Mouse (Mus musculus) CH12.LX (cell line): ENCODE measurements around the gene Gsta1. TPM values are rescaled to one million over a fixed set of nuclear protein-coding genes. Genes with fewer than 3 reads are reported as not detected.

Source experiments
- DNase-seq: peaks from one replicate; pipeline ENCODE4 v3.0.0-alpha.2; 2013; ENCODE audit errors: extremely low read depth
- H3K27ac ChIP-seq: 2 replicates; pipeline ENCODE4 v1.5.1; 2012; ENCODE audit warnings: low read depth, mild to moderate bottlenecking, control low read depth, moderate library complexity; ENCODE audit not compliant: insufficient read depth
- H3K27me3 ChIP-seq: replicated peaks from 2 replicates; pipeline ENCODE3; 2012; ENCODE audit warnings: inconsistent platforms
- H3K36me3 ChIP-seq, 2 experiments: replicated peaks in 1 of 2; 2 replicates each; pipeline versions ENCODE3 to v1.6.1; 2012; ENCODE audit warnings: inconsistent platforms in 1 of 2, low read length in 1 of 2, mild to moderate bottlenecking in 1 of 2, mixed read lengths in 1 of 2, moderate library complexity in 1 of 2; ENCODE audit not compliant: control insufficient read depth in 1 of 2, insufficient read depth in 1 of 2
- H3K4me1 ChIP-seq, 2 experiments: 2 replicates each; pipeline ENCODE4 v1.6.1; 2012; ENCODE audit warnings: inconsistent platforms in 1 of 2, moderate library complexity in 1 of 2; ENCODE audit not compliant: insufficient read depth in 2 of 2, control insufficient read depth in 1 of 2
- H3K4me2 ChIP-seq: 2 replicates; pipeline ENCODE4 v1.6.1; 2012; ENCODE audit warnings: low read depth, mild to moderate bottlenecking, control low read depth; ENCODE audit not compliant: poor library complexity, insufficient read depth, severe bottlenecking
- H3K4me3 ChIP-seq, 3 experiments: fragments of 150-350 bp in 1 of 3; sonication (generic) in 1 of 3; replicated peaks in 1 of 3; 2 replicates each; pipeline versions ENCODE3 to v1.5.1; 2011 to 2012; ENCODE audit warnings: low read depth in 2 of 3, low read length in 2 of 3, mild to moderate bottlenecking in 2 of 3, moderate library complexity in 2 of 3, control low read depth in 1 of 3, improper control_type of control experiment in 1 of 3, inconsistent platforms in 1 of 3, mixed read lengths in 1 of 3; ENCODE audit not compliant: poor library complexity in 1 of 3
- H3K79me2 ChIP-seq: replicated peaks from 2 replicates; pipeline ENCODE4 v1.6.1; 2012; ENCODE audit warnings: mild to moderate bottlenecking, moderate library complexity; ENCODE audit not compliant: control insufficient read depth, poor library complexity, insufficient read depth, severe bottlenecking; ENCODE audit errors: extremely low read depth
- H3K9ac ChIP-seq: 2 replicates; pipeline ENCODE4 v1.6.1; 2012; ENCODE audit warnings: low read depth, mild to moderate bottlenecking, control low read depth, moderate library complexity; ENCODE audit not compliant: insufficient read depth
- H3K9me3 ChIP-seq: replicated peaks from 2 replicates; pipeline ENCODE3; 2012; ENCODE audit warnings: low read length, inconsistent platforms, mixed read lengths
- BHLHE40 ChIP-seq: IDR thresholded peaks from 2 replicates; pipeline ENCODE4 v1.6.1; 2011; ENCODE audit warnings: mild to moderate bottlenecking, low read depth, low read length, improper control_type of control experiment
- E2F4 ChIP-seq: IDR thresholded peaks from 2 replicates; pipeline ENCODE4 v1.6.1; 2011; ENCODE audit warnings: low read depth, low read length, improper control_type of control experiment; ENCODE audit not compliant: insufficient replicate concordance
- JUN ChIP-seq: IDR thresholded peaks from 2 replicates; pipeline ENCODE4 v1.6.1; 2011; ENCODE audit warnings: low read depth, mild to moderate bottlenecking, low read length, improper control_type of control experiment, moderate library complexity; ENCODE audit not compliant: insufficient read depth
- JUND ChIP-seq: conservative IDR thresholded peaks from 2 replicates; pipeline ENCODE4 v1.6.1; 2011; ENCODE audit warnings: low read depth, low read length, improper control_type of control experiment
- KAT2A ChIP-seq: IDR thresholded peaks from 2 replicates; pipeline ENCODE4 v1.6.1; 2012; ENCODE audit warnings: low read length, improper control_type of control experiment, inconsistent platforms; ENCODE audit not compliant: insufficient replicate concordance
- MAFK ChIP-seq: IDR thresholded peaks from 2 replicates; pipeline ENCODE4 v1.6.1; 2011; ENCODE audit warnings: low read length, improper control_type of control experiment; ENCODE audit not compliant: insufficient replicate concordance
- MAX ChIP-seq: IDR thresholded peaks from 2 replicates; pipeline ENCODE4 v1.6.1; 2011; ENCODE audit warnings: low read length, improper control_type of control experiment
- MAZ ChIP-seq: IDR thresholded peaks from 2 replicates; pipeline ENCODE4 v1.6.1; 2012; ENCODE audit warnings: low read depth, mild to moderate bottlenecking, inconsistent platforms, low read length, improper control_type of control experiment, moderate library complexity
- MEF2A ChIP-seq: IDR thresholded peaks from 2 replicates; pipeline ENCODE4 v1.6.1; 2014; ENCODE audit warnings: low read depth, mild to moderate bottlenecking, inconsistent platforms, low read length, improper control_type of control experiment, borderline replicate concordance
- MXI1 ChIP-seq: IDR thresholded peaks from 2 replicates; pipeline ENCODE4 v1.6.1; 2011; ENCODE audit warnings: mild to moderate bottlenecking, low read depth, low read length, improper control_type of control experiment
- NELFE ChIP-seq: IDR thresholded peaks from 2 replicates; pipeline ENCODE4 v1.6.1; 2011; ENCODE audit warnings: low read depth, low read length, improper control_type of control experiment
- NRF1 ChIP-seq: IDR thresholded peaks from 2 replicates; pipeline ENCODE4 v1.6.1; 2014; ENCODE audit warnings: low read depth, mild to moderate bottlenecking, inconsistent platforms, low read length, improper control_type of control experiment, moderate library complexity
- PAX5 ChIP-seq: IDR thresholded peaks from 2 replicates; pipeline ENCODE4 v1.6.1; 2012; ENCODE audit warnings: low read length, inconsistent platforms, mixed read lengths
- POLR2AphosphoS2 ChIP-seq: IDR thresholded peaks from 2 replicates; pipeline ENCODE4 v1.6.1; 2011; ENCODE audit warnings: low read depth, low read length, improper control_type of control experiment
- RAD21 ChIP-seq: IDR thresholded peaks from 2 replicates; pipeline ENCODE4 v1.6.1; 2011; ENCODE audit warnings: low read depth, mild to moderate bottlenecking, low read length, improper control_type of control experiment, moderate library complexity
- SIN3A ChIP-seq: IDR thresholded peaks from 2 replicates; pipeline ENCODE4 v1.6.1; 2012; ENCODE audit warnings: low read length, improper control_type of control experiment, inconsistent platforms
- SMC3 ChIP-seq: IDR thresholded peaks from 2 replicates; pipeline ENCODE4 v1.6.1; 2011; ENCODE audit warnings: low read depth, low read length, improper control_type of control experiment
- TCF12 ChIP-seq: IDR thresholded peaks from 2 replicates; pipeline ENCODE4 v1.6.1; 2014; ENCODE audit warnings: low read depth, mild to moderate bottlenecking, inconsistent platforms, low read length, improper control_type of control experiment
- UBTF ChIP-seq: IDR thresholded peaks from 2 replicates; pipeline ENCODE4 v1.6.1; 2012; ENCODE audit warnings: low read depth, mild to moderate bottlenecking, inconsistent platforms, low read length, improper control_type of control experiment, moderate library complexity
- USF1 ChIP-seq: IDR thresholded peaks from 2 replicates; pipeline ENCODE4 v1.6.1; 2014; ENCODE audit warnings: low read depth, mild to moderate bottlenecking, inconsistent platforms, low read length, improper control_type of control experiment
- ZC3H11A ChIP-seq: IDR thresholded peaks from 2 replicates; pipeline ENCODE4 v1.6.1; 2012; ENCODE audit warnings: low read depth, mild to moderate bottlenecking, inconsistent platforms, low read length, improper control_type of control experiment
- ZKSCAN1 ChIP-seq: IDR thresholded peaks from 2 replicates; pipeline ENCODE4 v1.6.1; 2012; ENCODE audit warnings: low read depth, inconsistent platforms, low read length, improper control_type of control experiment, borderline replicate concordance
- ZMIZ1 ChIP-seq: IDR thresholded peaks from 2 replicates; pipeline ENCODE4 v1.6.1; 2012; ENCODE audit warnings: low read depth, mild to moderate bottlenecking, inconsistent platforms, low read length, improper control_type of control experiment
- ZNF384 ChIP-seq: IDR thresholded peaks from 2 replicates; pipeline ENCODE4 v1.6.1; 2012; ENCODE audit warnings: low read depth, low read length, improper control_type of control experiment, inconsistent platforms
- dilution Hi-C: fragments of 300-500 bp; cut with MboI; formaldehyde crosslinking; loops from 2 replicates; pipeline ENCODE4 v1.14.3; 2020; ENCODE audit warnings: low sequenced_read_pairs; ENCODE audit not compliant: extremely low pct_unique_long_range_greater_than_20kb, extremely low pct_ligation_motif_present
- in situ Hi-C: fragments of 300-500 bp; cut with MboI; formaldehyde crosslinking; loops from 3 replicates; pipeline ENCODE4 v1.14.3; 2019; ENCODE audit warnings: low sequenced_read_pairs, low pct_ligation_motif_present, low pct_unique_long_range_greater_than_20kb, mixed read lengths
- polyA plus RNA-seq: library from polyadenylated mRNA; unstranded; fragments of >175 nt; gene quantifications from 2 replicates; pipeline ENCODE4 v1.2.1, GENCODE M21; 2012; ENCODE audit warnings: low read depth; ENCODE audit not compliant: insufficient read length
- total RNA-seq, 2 experiments: library from RNA; depleted of rRNA; stranded (reverse); fragments of 300-350 nt in 1 of 2; fragments of >200 nt in 1 of 2; gene quantifications; 2 replicates each; pipeline ENCODE4 v1.2.3; 2012 to 2014

Gsta1 gene
- total and polyA plus RNA-seq, 3 experiments, result not detected

GRCm38 (mm10) chr9:78204194-78204593, 26.3 kb upstream of the Gsta1 start:
- Histone ChIP-seq H3K4me3 (no peak overlapping the region), H3K79me2 (no peaks in the 10 kb centered on the region), H3K36me3 (no peaks in the 10 kb centered on the region), H3K27me3 (peaks cover 2% of the 10 kb centered on the region), H3K4me2 (no peak overlapping the region), H3K4me1 (peaks cover 0 to 11% of the 10 kb centered on the region in 2 experiments; a peak in 1 of 4 replicates), H3K9ac (no peak overlapping the region), H3K27ac (no peak overlapping the region), H3K9me3 (no peaks in the 10 kb centered on the region)
- dilution Hi-C loops (no loop called here), in situ Hi-C loops (no loop called here)
- no peak for DNase-seq
- no peak for TF ChIP-seq JUND
- no peak for TF ChIP-seq BHLHE40
- TF ChIP-seq ZKSCAN1, result no peak
- no peak for TF ChIP-seq NRF1
- TF ChIP-seq POLR2AphosphoS2, result no peak
- no peak for TF ChIP-seq MXI1
- no peak for TF ChIP-seq SMC3
- no peak for TF ChIP-seq USF1
- no peak for TF ChIP-seq MAZ
- TF ChIP-seq ZMIZ1, result no peak
- no peak for TF ChIP-seq RAD21
- no peak for TF ChIP-seq MAX
- no peak for TF ChIP-seq ZNF384
- no peak for TF ChIP-seq NELFE
- no peak for TF ChIP-seq TCF12
- TF ChIP-seq MAFK, result no peak
- TF ChIP-seq PAX5, result no peak
- no peak for TF ChIP-seq ZC3H11A
- TF ChIP-seq UBTF, result no peak
- no peak for TF ChIP-seq E2F4

- H3K27ac ChIP-seq, result no peak overlapping the region
- TF ChIP-seq MAFK (no peak), KAT2A (no peak), MEF2A (no peak), BHLHE40 (no peak), SIN3A (no peak), JUN (no peak), SMC3 (no peak)
- TF ChIP-seq, all 38 proteins: peak for 0
- dilution Hi-C loops (no loop called here), in situ Hi-C loops (no loop called here)
- Histone ChIP-seq H3K79me2 (no peaks in the 10 kb centered on the region), H3K36me3 (no peaks in the 10 kb centered on the region), H3K9ac (no peak overlapping the region), H3K9me3 (no peaks in the 10 kb centered on the region), H3K4me3 (no peak overlapping the region), H3K4me2 (no peak overlapping the region), H3K27me3 (peaks cover 2% of the 10 kb centered on the region), H3K4me1 (peaks cover 0 to 11% of the 10 kb centered on the region in 2 experiments; a peak in 2 of 4 replicates)
- DNase-seq, result no peak
Observed at GRCm38 (mm10) chr9:78208956-78209355, 21.5 kb upstream of the Gsta1 start.
